Comparison of ENCODE assay signal across 8 mouse cellular contexts in the genomic region with DNA sequence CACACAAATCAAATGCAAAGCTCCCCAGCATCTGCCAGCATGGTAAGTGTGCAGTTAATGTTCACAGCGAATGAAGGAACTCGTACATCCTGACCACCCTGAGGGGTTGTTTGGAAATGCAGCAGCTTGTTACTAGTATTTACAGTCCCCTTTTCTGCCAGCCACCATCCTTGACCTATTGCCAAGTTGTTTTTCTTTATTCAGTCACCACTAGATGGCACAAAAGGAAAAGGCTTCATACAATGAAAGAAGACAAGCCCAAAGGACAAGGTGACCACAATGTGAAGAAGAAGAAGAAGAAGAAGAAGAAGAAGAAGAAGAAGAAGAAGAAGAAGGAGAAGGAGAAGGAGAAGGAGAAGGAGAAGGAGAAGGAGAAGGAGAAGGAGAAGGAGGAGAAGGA. TPM values are rescaled to one million over a fixed set of nuclear protein-coding genes. Genes with fewer than 3 reads are reported as not detected.
A peak's percentile ranks its signal among the peaks of the same experiment; 100 is the strongest.
DNase-seq lines count a peak whose midpoint lies in the region; ATAC-seq lines count a peak whose summit lies in the region.

No protein-coding gene starts in this region.

- H3K27me3 ChIP-seq in heart, embryonic 10.5 days (ENCODE audit: insufficient read depth, poor library complexity, severe bottlenecking), result no peaks in the 10 kb centered on the region
- H3K27me3 ChIP-seq in neural tube, embryonic 14.5 days (ENCODE audit: control insufficient read depth, insufficient read depth, low read length), result no peaks in the 10 kb centered on the region
- no peaks in the 10 kb centered on the region; the same call in 1 of the 2 replicates for H3K27me3 ChIP-seq in lung, embryonic 16.5 days (ENCODE audit: control insufficient read depth, insufficient read depth, low read depth, low read length)

- no peaks in the 10 kb centered on the region for H3K9me3 ChIP-seq in heart, embryonic 10.5 days
- no peaks in the 10 kb centered on the region for H3K9me3 ChIP-seq in neural tube, embryonic 14.5 days (ENCODE audit: control insufficient read depth, low read length)
- no peaks in the 10 kb centered on the region for H3K9me3 ChIP-seq in lung, embryonic 16.5 days (ENCODE audit: control insufficient read depth, low read length)

- no peak overlapping the region for H3K4me2 ChIP-seq in neural tube, embryonic 14.5 days (ENCODE audit: low read depth, low read length)
- no peak overlapping the region for H3K4me2 ChIP-seq in lung, embryonic 16.5 days (ENCODE audit: low read depth, low read length)

- no peak overlapping the region for H3K9ac ChIP-seq in neural tube, embryonic 14.5 days (replicated peaks; ENCODE audit: low read depth, low read length)
- no peak overlapping the region for H3K9ac ChIP-seq in lung, embryonic 16.5 days (ENCODE audit: low read length)

- no peak overlapping the region for H3K4me3 ChIP-seq in heart, embryonic 10.5 days
- H3K4me3 ChIP-seq in neural tube, embryonic 14.5 days (ENCODE audit: low read depth, low read length), result no peak overlapping the region
- no peak overlapping the region for H3K4me3 ChIP-seq in lung, embryonic 16.5 days (ENCODE audit: low read length)

- WGBS in heart, embryonic 10.5 days, result 10% methylated on average over 2 of the region's 2 CpGs
- 9% methylated on average over 2 of the region's 2 CpGs for WGBS in neural tube, embryonic 14.5 days
- 15% methylated on average over 2 of the region's 2 CpGs for WGBS in lung, embryonic 16.5 days

- no peaks in the 10 kb centered on the region for H3K36me3 ChIP-seq in heart, embryonic 10.5 days
- no peaks in the 10 kb centered on the region for H3K36me3 ChIP-seq in neural tube, embryonic 14.5 days (ENCODE audit: control insufficient read depth, insufficient read depth, low read length)
- H3K36me3 ChIP-seq in lung, embryonic 16.5 days (ENCODE audit: control insufficient read depth, insufficient read depth, low read length), result no peaks in the 10 kb centered on the region

- peak; percentile 31; the same call in 1 of the 2 replicates for ATAC-seq in neural tube, embryonic 14.5 days (ENCODE audit: low read depth)
- 0 out of 2 replicates have a peak, but pooled peaks have one; percentile 38 for ATAC-seq in lung, embryonic 16.5 days (ENCODE audit: low read depth)

- no peak overlapping the region for H3K27ac ChIP-seq in heart, embryonic 10.5 days
- no peak overlapping the region for H3K27ac ChIP-seq in neural tube, embryonic 14.5 days (ENCODE audit: low read depth, low read length)
- no peak overlapping the region for H3K27ac ChIP-seq in lung, embryonic 16.5 days (ENCODE audit: low read length)

- no peaks in the 10 kb centered on the region for H3K4me1 ChIP-seq in heart, embryonic 10.5 days
- no peaks in the 10 kb centered on the region for H3K4me1 ChIP-seq in neural tube, embryonic 14.5 days (ENCODE audit: control insufficient read depth, insufficient read depth, low read length)
- peaks cover 2% of the 10 kb centered on the region; the same call in 1 of the 2 replicates for H3K4me1 ChIP-seq in lung, embryonic 16.5 days (replicated peaks; ENCODE audit: control insufficient read depth, insufficient read depth, low read length)

- DNase-seq in heart, adult 18-20 months, result peak; percentile 40 to 76
- DNase-seq in heart, embryonic 10.5 days (ENCODE audit: low spot score), result no peak
- DNase-seq in neural tube, embryonic 10.5 days (ENCODE audit: extremely low spot score, low spot score), result no peak
- peak; percentile 47 to 65 for DNase-seq in cerebellum, postnatal 14 days
- DNase-seq in urinary bladder, postnatal 4 days (ENCODE audit: low spot score in 2 of 2), result no peak
- no peak for DNase-seq in spleen, adult 12 weeks (ENCODE audit: low spot score)

RNA-seq across cellular contexts. Expression of gene Gm45716, which starts 4.1 kb away (rescaled TPM):
- total RNA-seq in heart, adult 18-20 months (2021), result 1 to 10 TPM; 5.8 to 9.5 TPM
- polyA plus RNA-seq in heart, embryonic 10.5 days (2016; fragmentation: Nextera tagmentation; extraction: Ambion mirVana), result 47.3 and 61.5 TPM in 2 replicates
- polyA plus RNA-seq in neural tube, embryonic 14.5 days (2014; fragmentation: Nextera tagmentation; extraction: Ambion mirVana), result 23.7 and 24.9 TPM in 2 replicates
- polyA plus RNA-seq in lung, embryonic 16.5 days (2015; fragmentation: Nextera tagmentation; extraction: Ambion mirVana), result 6.8 and 8.2 TPM in 2 replicates

Comparison
In these comparisons a context has a peak if more than half of its experiments do, and no peak if none do; other contexts are left out.
1. DNase-seq: peak in heart, adult 18-20 months (2 of 2) and cerebellum, postnatal 14 days (2 of 2); none in heart, embryonic 10.5 days (single experiment), neural tube, embryonic 10.5 days (single experiment), urinary bladder, postnatal 4 days (0 of 2) and spleen, adult 12 weeks (single experiment).